Mouse (Mus musculus): Measurements from ENCODE around the gene Ace. TPM values are rescaled to one million over a fixed set of nuclear protein-coding genes. Genes with fewer than 3 reads are reported as not detected.

Ace gene
- polyA plus RNA-seq, 1 experiment = 1.3 TPM

DNA sequence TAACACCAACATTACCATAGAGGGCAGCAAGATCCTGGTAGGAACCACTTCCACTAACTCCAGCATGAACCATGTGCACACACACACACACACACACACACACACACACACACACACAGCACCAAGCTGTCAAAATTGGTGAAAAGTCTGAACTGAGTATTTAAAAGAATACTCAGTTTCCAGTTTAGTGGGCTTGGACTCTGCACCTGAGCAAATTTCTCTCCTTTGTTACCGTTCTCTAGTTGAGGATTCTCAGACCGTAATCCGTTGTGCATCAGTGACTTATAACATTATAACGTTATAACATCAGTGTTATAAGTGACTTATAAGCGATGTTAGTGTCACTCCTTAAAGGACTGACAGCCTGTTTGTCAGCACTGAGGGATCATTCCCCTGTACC lies 7.9 kb downstream of the Ace start:
- H3K4me1 ChIP-seq (ENCODE audit: control insufficient read depth, insufficient read depth, low read length) = no peaks in the 10 kb centered on the region
- no peak overlapping the region for H3K4me3 ChIP-seq (ENCODE audit: insufficient read depth, low read length)
- TF ChIP-seq POLR2A (IDR thresholded peaks at IDR 0.05; ENCODE audit: low read depth, low read length) = no peak
- TF ChIP-seq CTCF (IDR thresholded peaks at IDR 0.05; ENCODE audit: borderline replicate concordance, insufficient read depth, low read length) = no peak
- H3K27ac ChIP-seq (ENCODE audit: insufficient read depth, low read length) = no peak overlapping the region

DNA sequence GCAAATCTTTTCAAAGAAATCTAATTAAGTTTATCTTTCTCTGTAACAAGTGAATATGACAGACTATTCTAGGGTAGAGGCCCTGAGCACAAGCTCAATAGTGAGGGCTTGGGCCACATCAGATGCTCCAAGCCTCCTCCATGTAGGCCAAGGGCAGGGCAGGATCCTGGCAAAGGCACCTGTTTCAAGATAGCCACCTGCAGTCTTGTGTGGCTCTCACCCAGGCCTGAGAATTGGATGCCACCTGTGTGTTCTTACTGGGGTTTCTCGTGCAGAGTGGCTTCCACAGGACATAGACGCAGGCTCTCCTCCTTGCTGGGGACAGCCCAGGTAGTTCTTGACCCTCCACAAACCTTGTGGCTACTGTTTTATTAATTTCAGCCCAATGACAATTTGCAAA lies 10.5 kb downstream of the Ace start:
- no peaks in the 10 kb centered on the region for H3K4me1 ChIP-seq (ENCODE audit: control insufficient read depth, insufficient read depth, low read length)
- no peak overlapping the region for H3K4me3 ChIP-seq (ENCODE audit: insufficient read depth, low read length)
- TF ChIP-seq POLR2A (IDR thresholded peaks at IDR 0.05; ENCODE audit: low read depth, low read length) (no peak), CTCF (IDR thresholded peaks at IDR 0.05; ENCODE audit: borderline replicate concordance, insufficient read depth, low read length) (no peak)
- no peak overlapping the region for H3K27ac ChIP-seq (ENCODE audit: insufficient read depth, low read length)

DNA sequence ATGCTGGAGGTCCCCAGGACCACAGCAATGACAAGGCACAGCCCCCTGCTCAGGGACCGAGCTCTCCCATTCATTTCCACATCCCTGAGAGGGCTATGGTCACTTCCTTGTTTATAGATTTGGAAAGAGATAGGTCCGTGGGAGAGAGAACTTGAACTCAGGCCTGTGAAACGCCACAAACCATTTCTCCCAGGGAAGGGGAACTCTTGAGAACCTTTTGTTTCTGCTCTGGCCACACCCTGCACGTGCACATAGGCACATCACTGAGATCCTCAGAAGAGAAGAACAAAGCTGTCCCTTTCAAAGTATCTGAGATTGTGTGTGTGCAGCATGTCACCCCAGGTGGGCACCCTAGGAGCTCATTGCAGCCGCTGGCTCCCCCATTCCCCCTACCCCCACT lies 10.9 kb downstream of the Ace start:
- Histone ChIP-seq H3K27ac (ENCODE audit: insufficient read depth, low read length) (no peak overlapping the region), H3K4me1 (ENCODE audit: control insufficient read depth, insufficient read depth, low read length) (no peaks in the 10 kb centered on the region), H3K4me3 (ENCODE audit: insufficient read depth, low read length) (no peak overlapping the region)
- no peak for TF ChIP-seq CTCF (IDR thresholded peaks at IDR 0.05; ENCODE audit: borderline replicate concordance, insufficient read depth, low read length)
- no peak for TF ChIP-seq POLR2A (IDR thresholded peaks at IDR 0.05; ENCODE audit: low read depth, low read length)

DNA sequence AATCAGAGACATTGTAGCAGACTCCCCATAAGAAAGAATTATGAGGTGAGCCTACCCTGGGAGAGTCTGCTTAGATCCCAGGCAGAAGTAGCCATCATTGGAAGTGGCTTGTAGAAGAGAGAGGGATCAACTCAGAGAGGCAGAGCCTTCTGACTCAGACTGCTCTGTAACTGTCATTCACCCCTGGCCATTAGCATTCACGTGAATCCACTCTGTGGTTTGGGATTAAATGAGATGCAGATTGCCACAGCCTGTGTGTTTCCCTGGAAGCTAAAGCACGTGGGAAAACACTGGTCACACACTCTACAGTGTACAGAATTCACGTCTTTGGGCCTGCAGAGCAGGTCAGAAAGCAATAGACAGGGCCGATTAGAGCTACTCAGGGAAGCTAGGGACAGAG lies 16.7 kb downstream of the Ace start:
- TF ChIP-seq POLR2A (IDR thresholded peaks at IDR 0.05; ENCODE audit: low read depth, low read length) (no peak), CTCF (IDR thresholded peaks at IDR 0.05; ENCODE audit: borderline replicate concordance, insufficient read depth, low read length) (no peak)
- Histone ChIP-seq H3K4me1 (ENCODE audit: control insufficient read depth, insufficient read depth, low read length) (no peaks in the 10 kb centered on the region), H3K4me3 (ENCODE audit: insufficient read depth, low read length) (no peak overlapping the region), H3K27ac (ENCODE audit: insufficient read depth, low read length) (no peak overlapping the region)

DNA sequence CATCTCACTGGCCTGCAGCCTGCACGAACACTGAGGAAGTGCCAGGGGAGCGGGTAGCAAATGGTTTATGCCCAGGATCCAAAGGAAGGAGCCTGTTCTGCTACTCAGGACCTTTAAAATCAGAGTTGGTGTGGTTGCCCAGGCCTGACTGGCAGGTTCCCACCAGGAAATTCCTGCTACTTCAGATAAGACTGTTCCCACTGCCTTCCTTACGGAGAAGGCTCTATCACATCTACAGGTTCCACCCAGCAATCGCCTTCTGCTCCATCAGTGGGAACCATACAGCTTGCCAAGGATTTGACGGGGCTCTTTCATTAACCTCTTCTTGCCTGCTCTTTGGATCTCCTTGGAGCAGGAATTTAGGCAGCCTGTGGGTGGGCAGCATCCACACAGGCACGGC lies 19.7 kb downstream of the Ace start:
- Histone ChIP-seq H3K27ac (ENCODE audit: insufficient read depth, low read length) (no peak overlapping the region), H3K4me1 (ENCODE audit: control insufficient read depth, insufficient read depth, low read length) (no peaks in the 10 kb centered on the region)

DNA sequence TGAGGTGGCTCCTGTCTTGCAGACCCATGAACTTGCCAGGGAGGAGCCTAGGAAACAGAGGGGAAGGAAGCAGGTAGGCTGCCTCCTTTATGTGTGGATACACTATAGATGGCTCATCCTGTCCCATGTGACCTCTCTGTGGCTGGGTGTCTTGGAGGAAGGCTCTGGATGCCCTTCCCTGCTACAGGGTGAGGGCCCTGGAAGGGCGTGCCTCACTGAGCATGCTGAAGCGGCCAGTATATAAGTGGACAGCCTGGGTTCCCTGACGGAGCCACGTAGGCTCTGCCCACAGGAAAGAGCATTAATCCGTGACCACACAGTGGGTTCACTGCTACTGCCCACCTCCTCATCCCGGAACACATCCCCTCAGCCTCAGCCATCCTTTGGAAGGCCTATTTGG lies 21.7 kb downstream of the Ace start:
- no peaks in the 10 kb centered on the region for H3K4me1 ChIP-seq (ENCODE audit: control insufficient read depth, insufficient read depth, low read length)
- no peak overlapping the region for H3K4me3 ChIP-seq (ENCODE audit: insufficient read depth, low read length)
- no peak overlapping the region for H3K27ac ChIP-seq (ENCODE audit: insufficient read depth, low read length)
- TF ChIP-seq CTCF (IDR thresholded peaks at IDR 0.05; ENCODE audit: borderline replicate concordance, insufficient read depth, low read length) = no peak

More for the DNA sequence above, 19.7 kb downstream of the Ace start:
- no peak overlapping the region for H3K4me3 ChIP-seq (ENCODE audit: insufficient read depth, low read length)
- TF ChIP-seq POLR2A (IDR thresholded peaks at IDR 0.05; ENCODE audit: low read depth, low read length) (no peak), CTCF (IDR thresholded peaks at IDR 0.05; ENCODE audit: borderline replicate concordance, insufficient read depth, low read length) (no peak)

DNA sequence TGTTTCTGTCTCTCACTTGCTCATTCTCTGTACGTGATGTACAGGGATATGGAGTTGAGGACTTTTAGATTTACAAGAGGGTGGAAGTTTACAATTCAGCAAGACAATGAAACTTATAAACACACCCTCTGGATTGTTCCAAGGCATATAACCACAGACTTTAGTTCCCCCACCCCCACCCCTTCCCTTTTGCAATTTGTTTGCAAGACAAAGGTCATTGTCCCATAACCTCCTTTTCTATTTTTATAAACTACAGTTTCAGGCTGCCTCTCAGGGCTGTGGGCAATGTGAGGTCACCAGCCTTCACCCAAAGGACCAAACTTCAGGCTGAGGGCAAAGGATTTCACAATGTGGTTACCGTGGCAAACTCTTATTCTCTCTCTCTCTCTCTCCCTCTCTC lies 22.5 kb downstream of the Ace start:
- Histone ChIP-seq H3K4me1 (ENCODE audit: control insufficient read depth, insufficient read depth, low read length) (no peaks in the 10 kb centered on the region), H3K27ac (ENCODE audit: insufficient read depth, low read length) (no peak overlapping the region), H3K4me3 (ENCODE audit: insufficient read depth, low read length) (no peak overlapping the region)
- no peak for TF ChIP-seq CTCF (IDR thresholded peaks at IDR 0.05; ENCODE audit: borderline replicate concordance, insufficient read depth, low read length)
- no peak for TF ChIP-seq POLR2A (IDR thresholded peaks at IDR 0.05; ENCODE audit: low read depth, low read length)

DNA sequence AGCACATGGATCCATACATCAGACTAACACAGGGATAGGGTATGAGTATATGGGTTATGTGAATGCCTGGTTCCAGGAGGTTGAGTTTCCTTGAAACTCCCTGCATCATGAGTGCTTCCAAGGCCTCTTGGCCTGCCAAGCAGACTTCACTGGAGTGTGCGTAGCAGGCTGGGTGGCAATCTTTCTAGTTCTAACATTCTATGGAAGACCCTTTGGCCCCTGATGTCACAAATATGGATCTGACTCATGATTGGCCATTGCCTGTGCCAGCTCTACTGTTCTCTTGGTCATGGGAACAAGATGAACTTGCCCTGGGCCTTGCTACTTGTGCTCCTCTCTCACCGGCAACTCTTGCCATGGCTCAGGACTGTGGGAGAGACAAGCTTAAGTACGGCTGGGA lies 26.6 kb downstream of the Ace start, which contains the start of gene Ace3:
Gene Ace3 (plus strand): TSS at position 301 of the 400 bp plus-strand sequence.
- Histone ChIP-seq H3K27ac (ENCODE audit: insufficient read depth, low read length) (no peak within 1 kb of the TSS), H3K4me3 (ENCODE audit: insufficient read depth, low read length) (no peak within 1 kb of the TSS), H3K4me1 (ENCODE audit: control insufficient read depth, insufficient read depth, low read length) (no peaks in the 10 kb centered on the region)
- TF ChIP-seq POLR2A (IDR thresholded peaks at IDR 0.05; ENCODE audit: low read depth, low read length) (no peak), CTCF (IDR thresholded peaks at IDR 0.05; ENCODE audit: borderline replicate concordance, insufficient read depth, low read length) (no peak)

DNA sequence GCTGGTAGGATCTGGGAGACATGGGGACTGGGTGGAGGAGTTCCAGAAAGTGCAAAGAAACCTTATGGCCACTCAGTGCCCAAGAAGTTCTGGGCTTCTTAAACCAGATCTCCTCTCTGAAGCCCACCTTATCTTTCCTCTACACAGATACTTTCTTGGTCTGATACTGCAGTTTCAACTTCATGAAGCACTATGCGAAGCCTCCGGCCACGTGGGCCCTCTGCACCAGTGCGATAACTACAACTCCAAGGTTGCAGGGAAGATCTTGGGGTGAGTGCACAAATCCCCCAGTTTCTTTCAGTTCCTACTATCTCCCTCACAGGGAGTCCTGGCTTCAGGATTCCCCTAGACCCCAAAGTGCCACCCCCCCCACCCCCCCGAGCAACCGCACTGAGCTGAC lies 32.3 kb downstream of the Ace start:
- Histone ChIP-seq H3K4me3 (ENCODE audit: insufficient read depth, low read length) (no peak overlapping the region), H3K4me1 (ENCODE audit: control insufficient read depth, insufficient read depth, low read length) (no peaks in the 10 kb centered on the region), H3K27ac (ENCODE audit: insufficient read depth, low read length) (no peak overlapping the region)
- no peak for TF ChIP-seq CTCF (IDR thresholded peaks at IDR 0.05; ENCODE audit: borderline replicate concordance, insufficient read depth, low read length)
- no peak for TF ChIP-seq POLR2A (IDR thresholded peaks at IDR 0.05; ENCODE audit: low read depth, low read length)

DNA sequence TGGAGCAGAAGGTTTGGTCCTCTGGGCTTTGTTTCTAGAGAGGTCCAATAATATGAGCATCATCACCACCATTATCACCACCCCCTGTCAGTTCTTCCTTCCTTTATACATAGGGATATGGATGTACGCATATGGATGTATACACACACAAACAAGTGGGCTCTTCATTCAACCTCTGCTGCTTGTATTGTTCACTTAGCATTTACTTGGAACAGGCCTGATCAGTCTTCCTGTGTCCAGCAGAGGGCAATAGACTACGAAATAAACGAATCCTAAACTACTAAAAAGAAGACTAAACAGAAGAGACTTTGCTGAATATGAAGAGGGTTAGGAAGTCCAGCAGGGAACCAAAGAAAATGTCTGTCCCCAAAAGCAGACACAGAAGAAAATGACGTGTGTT lies 34.0 kb downstream of the Ace start:
- TF ChIP-seq POLR2A (IDR thresholded peaks at IDR 0.05; ENCODE audit: low read depth, low read length) (no peak), CTCF (IDR thresholded peaks at IDR 0.05; ENCODE audit: borderline replicate concordance, insufficient read depth, low read length) (no peak)
- H3K4me1 ChIP-seq (ENCODE audit: control insufficient read depth, insufficient read depth, low read length) = no peaks in the 10 kb centered on the region
- no peak overlapping the region for H3K27ac ChIP-seq (ENCODE audit: insufficient read depth, low read length)
- no peak overlapping the region for H3K4me3 ChIP-seq (ENCODE audit: insufficient read depth, low read length)

DNA sequence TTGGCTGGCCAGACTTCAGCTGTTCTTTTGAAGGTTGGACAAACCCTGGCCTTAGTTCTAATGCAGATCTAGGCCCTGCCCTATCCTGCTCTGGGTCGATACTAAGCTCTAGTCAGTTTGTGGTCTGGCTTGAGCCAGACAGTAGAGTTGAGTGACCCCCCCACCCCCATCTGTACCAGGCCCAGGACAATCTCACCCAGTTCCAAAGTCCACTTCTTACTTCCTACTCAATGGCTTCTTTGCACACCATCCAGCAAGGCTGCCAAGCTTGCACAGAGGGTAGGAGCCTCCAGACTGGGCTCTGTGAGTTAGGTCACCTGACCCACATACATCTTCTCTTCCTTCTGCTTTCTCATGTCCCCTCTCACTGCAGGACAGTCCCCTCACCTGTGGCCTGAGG lies 36.8 kb downstream of the Ace start:
- Histone ChIP-seq H3K4me1 (ENCODE audit: control insufficient read depth, insufficient read depth, low read length) (no peaks in the 10 kb centered on the region), H3K27ac (ENCODE audit: insufficient read depth, low read length) (no peak overlapping the region), H3K4me3 (ENCODE audit: insufficient read depth, low read length) (no peak overlapping the region)
- TF ChIP-seq POLR2A (IDR thresholded peaks at IDR 0.05; ENCODE audit: low read depth, low read length) = no peak
- TF ChIP-seq CTCF (IDR thresholded peaks at IDR 0.05; ENCODE audit: borderline replicate concordance, insufficient read depth, low read length) = no peak

All from embryonic fibroblast, embryonic 13.5 days (primary cell).